8 mouse cellular contexts compared by ENCODE assay signal in genomic region chr8:108690576-108691455, GRCm38 (mm10).
DNase-seq lines count a peak whose midpoint lies in the region; ATAC-seq and TF ChIP-seq lines count a peak whose summit lies in the region.

No protein-coding gene starts in this region.

- WGBS in kidney, postnatal 0 days = 17% methylated on average over 14 of the region's 14 CpGs
- 24% methylated on average over 14 of the region's 14 CpGs for WGBS in neural tube, embryonic 12.5 days

- DNase-seq in adrenal gland, adult 2 months = peak; percentile 60
- DNase-seq in adrenal gland, adult 8-10 months = no peak
- peak; percentile 14 for DNase-seq in right cerebral cortex, adult 18-20 months
- no peak for DNase-seq in right cerebral cortex, postnatal 25 days
- peak; percentile 59 for DNase-seq in kidney, postnatal 0 days (ENCODE audit: low spot score)
- no peak for DNase-seq in thymus, postnatal 36 days
- no peak for DNase-seq in Muller cell, postnatal 12 days (ENCODE audit: inconsistent ontology term)

- H3K36me3 ChIP-seq in kidney, postnatal 0 days (ENCODE audit: insufficient read depth, low read length) = no peaks in the 10 kb centered on the region
- H3K36me3 ChIP-seq in neural tube, embryonic 12.5 days = no peaks in the 10 kb centered on the region

- peak overlapping the region; percentile 59 for H3K4me2 ChIP-seq in kidney, postnatal 0 days (ENCODE audit: low read length)
- peak overlapping the region; percentile 59 for H3K4me2 ChIP-seq in neural tube, embryonic 12.5 days (replicated peaks)

- no peak for TF ChIP-seq CTCF in kidney, postnatal 0 days (IDR thresholded peaks at IDR 0.05; ENCODE audit: low read depth)

- ATAC-seq in kidney, postnatal 0 days (replicated peaks; ENCODE audit: low FRiP score, low read depth) = 0 out of 2 replicates have a peak, but pooled peaks have one; percentile 31
- no peak; the same call in 1 of the 2 replicates for ATAC-seq in neural tube, embryonic 12.5 days (ENCODE audit: low FRiP score, low read depth)

- H3K4me1 ChIP-seq in kidney, postnatal 0 days (replicated peaks; ENCODE audit: insufficient read depth, low read length) = peaks cover 8% of the 10 kb centered on the region
- peaks cover 36% of the 10 kb centered on the region for H3K4me1 ChIP-seq in neural tube, embryonic 12.5 days

- no peak overlapping the region for H3K9ac ChIP-seq in kidney, postnatal 0 days (ENCODE audit: low read depth, low read length)
- no peak overlapping the region for H3K9ac ChIP-seq in neural tube, embryonic 12.5 days

- no peaks in the 10 kb centered on the region for H3K9me3 ChIP-seq in kidney, postnatal 0 days (replicated peaks; ENCODE audit: low read length)
- no peaks in the 10 kb centered on the region for H3K9me3 ChIP-seq in neural tube, embryonic 12.5 days

- no peak overlapping the region for H3K4me3 ChIP-seq in kidney, postnatal 0 days (replicated peaks; ENCODE audit: low read depth, low read length)
- H3K4me3 ChIP-seq in neural tube, embryonic 12.5 days = no peak overlapping the region

- H3K27ac ChIP-seq in kidney, postnatal 0 days = peak overlapping the region; percentile 25; the same call in 1 of the 2 replicates
- H3K27ac ChIP-seq in neural tube, embryonic 12.5 days = peak overlapping the region; percentile 74

- peaks cover 20% of the 10 kb centered on the region for H3K27me3 ChIP-seq in kidney, postnatal 0 days (ENCODE audit: insufficient read depth, low read length)
- peaks cover 23% of the 10 kb centered on the region for H3K27me3 ChIP-seq in neural tube, embryonic 12.5 days (replicated peaks)

Comparison
In these comparisons a context has a peak if more than half of its experiments do, and no peak if none do; other contexts are left out.
1. DNase-seq: peak in adrenal gland, adult 2 months (single experiment), right cerebral cortex, adult 18-20 months (single experiment) and kidney, postnatal 0 days (single experiment); none in adrenal gland, adult 8-10 months (single experiment), right cerebral cortex, postnatal 25 days (single experiment), thymus, postnatal 36 days (0 of 2) and Muller cell, postnatal 12 days (single experiment).